Comparison of ENCODE assay signal across 8 mouse cellular contexts in genomic region chr6:83316022-83316421, GRCm38 (mm10). TPM values are rescaled to one million over a fixed set of nuclear protein-coding genes. Genes with fewer than 3 reads are reported as not detected.
DNase-seq lines count a peak whose midpoint lies in the region; ATAC-seq and TF ChIP-seq lines count a peak whose summit lies in the region.

No protein-coding gene starts in this region.

- peaks cover 4 to 12% of the 10 kb centered on the region in 2 experiments; a peak in 3 of 4 replicates for H3K4me1 ChIP-seq in MEL (ENCODE audit: control insufficient read depth in 1 of 2, insufficient read depth in 2 of 2, low read length in 2 of 2)
- H3K4me1 ChIP-seq in embryonic facial prominence, embryonic 14.5 days (ENCODE audit: control insufficient read depth, insufficient read depth, low read length), result peaks cover 10% of the 10 kb centered on the region; the same call in 1 of the 2 replicates
- H3K4me1 ChIP-seq in neural tube, embryonic 12.5 days, result peaks cover 14% of the 10 kb centered on the region

- H3K36me3 ChIP-seq in MEL (ENCODE audit: control insufficient read depth in 1 of 2, insufficient read depth in 2 of 2, low read length in 2 of 2), result peaks cover 15 to 16% of the 10 kb centered on the region in 2 experiments
- H3K36me3 ChIP-seq in embryonic facial prominence, embryonic 14.5 days (ENCODE audit: control insufficient read depth, insufficient read depth, low read length), result peaks cover 23% of the 10 kb centered on the region
- peaks cover 21% of the 10 kb centered on the region for H3K36me3 ChIP-seq in neural tube, embryonic 12.5 days

- peak in 1 of 2 experiments; percentile 66; a peak in 3 of 4 replicates for TF ChIP-seq EP300 in MEL (IDR thresholded peaks at IDR 0.05; ENCODE audit: low read depth in 1 of 2, low read length in 2 of 2)

- WGBS in embryonic facial prominence, embryonic 14.5 days, result 6% methylated on average over 10 of the region's 10 CpGs
- WGBS in neural tube, embryonic 12.5 days, result 2% methylated on average over 10 of the region's 10 CpGs

- no peak for TF ChIP-seq CTCF in MEL (IDR thresholded peaks at IDR 0.05 in 2 of 3, conservative IDR thresholded peaks at IDR 0.05 in 1 of 3; ENCODE audit: control insufficient read depth in 1 of 3, insufficient read depth in 1 of 3, low read depth in 2 of 3, low read length in 3 of 3, poor library complexity in 1 of 3, severe bottlenecking in 1 of 3)

- H3K9ac ChIP-seq in MEL (ENCODE audit: control insufficient read depth, low read depth, low read length, poor library complexity, severe bottlenecking), result peak overlapping the region; percentile 92
- H3K9ac ChIP-seq in embryonic facial prominence, embryonic 14.5 days (ENCODE audit: low read depth, low read length), result peak overlapping the region; percentile 30; the same call in 1 of the 2 replicates
- no peak overlapping the region for H3K9ac ChIP-seq in neural tube, embryonic 12.5 days

- H3K27me3 ChIP-seq in MEL (ENCODE audit: control insufficient read depth in 1 of 2, insufficient read depth in 2 of 2, low read length in 2 of 2), result no peaks in the 10 kb centered on the region
- H3K27me3 ChIP-seq in embryonic facial prominence, embryonic 14.5 days (replicated peaks; ENCODE audit: control insufficient read depth, insufficient read depth, low read length), result no peaks in the 10 kb centered on the region
- no peaks in the 10 kb centered on the region for H3K27me3 ChIP-seq in neural tube, embryonic 12.5 days (replicated peaks)

- intact Hi-C loops in left cerebral cortex, postnatal 36 days (cut with DNase I), result no loop called here

- no peak for ATAC-seq in embryonic facial prominence, embryonic 14.5 days (ENCODE audit: low read depth)
- no peak for ATAC-seq in neural tube, embryonic 12.5 days (ENCODE audit: low FRiP score, low read depth)
- no peak for ATAC-seq in megakaryocyte progenitor cell, adult 5-6 weeks (replicated peaks; ENCODE audit: poor library complexity)
- no peak for ATAC-seq in megakaryocyte-erythroid progenitor cell, adult 5-6 weeks (replicated peaks; ENCODE audit: low FRiP score, low TSS enrichment, poor library complexity, severe bottlenecking)

- peak in 1 of 2 experiments; percentile 31; a peak in 1 of 4 replicates for TF ChIP-seq POLR2A in MEL (IDR thresholded peaks at IDR 0.05; ENCODE audit: control insufficient read depth in 1 of 2, insufficient read depth in 1 of 2, low read depth in 1 of 2, low read length in 2 of 2, poor library complexity in 1 of 2)

- H3K4me2 ChIP-seq in embryonic facial prominence, embryonic 14.5 days (ENCODE audit: low read depth, low read length), result peak overlapping the region; percentile 60
- H3K4me2 ChIP-seq in neural tube, embryonic 12.5 days (replicated peaks), result peak overlapping the region; percentile 71

- peak overlapping the region; percentile 81 to 93 for H3K4me3 ChIP-seq in MEL (ENCODE audit: control insufficient read depth in 1 of 2, insufficient read depth in 1 of 2, low read depth in 2 of 2, low read length in 2 of 2)
- H3K4me3 ChIP-seq in embryonic facial prominence, embryonic 14.5 days (ENCODE audit: low read depth, low read length), result peak overlapping the region; percentile 61
- H3K4me3 ChIP-seq in neural tube, embryonic 12.5 days, result peak overlapping the region; percentile 91; the same call in 1 of the 2 replicates

- no peaks in the 10 kb centered on the region for H3K9me3 ChIP-seq in MEL (replicated peaks; ENCODE audit: insufficient read depth, low read length)
- H3K9me3 ChIP-seq in embryonic facial prominence, embryonic 14.5 days (ENCODE audit: control insufficient read depth, low read length), result no peaks in the 10 kb centered on the region
- no peaks in the 10 kb centered on the region for H3K9me3 ChIP-seq in neural tube, embryonic 12.5 days

- TF ChIP-seq RAD21 in MEL (IDR thresholded peaks at IDR 0.05; ENCODE audit: low read depth, low read length), result no peak

- peak overlapping the region; percentile 91 for H3K27ac ChIP-seq in MEL (ENCODE audit: control insufficient read depth, low read depth, low read length)
- H3K27ac ChIP-seq in embryonic facial prominence, embryonic 14.5 days (replicated peaks; ENCODE audit: low read depth, low read length), result no peak overlapping the region
- H3K27ac ChIP-seq in neural tube, embryonic 12.5 days, result no peak overlapping the region

- DNase-seq in left cerebral cortex, adult 18-20 months (ENCODE audit: low spot score in 2 of 2), result peak; percentile 12 to 13
- DNase-seq in left cerebral cortex, postnatal 36 days (ENCODE audit: low spot score in 2 of 2), result no peak
- DNase-seq in MEL (ENCODE audit: low read depth, low spot score), result peak; percentile 91
- peak; percentile 71 for DNase-seq in embryonic facial prominence, embryonic 14.5 days (ENCODE audit: low spot score)
- DNase-seq in kidney, postnatal 10 days, result peak; percentile 28

- H3K79me2 ChIP-seq in MEL (ENCODE audit: control insufficient read depth, insufficient read depth, low read length, poor library complexity), result peaks cover 37% of the 10 kb centered on the region

TF ChIP-seq in MEL, 35 proteins besides CTCF, POLR2A, EP300 and RAD21 (continues in another document):
- TF ChIP-seq CHD1 (IDR thresholded peaks at IDR 0.05; ENCODE audit: low read depth, low read length) (no peak; the same call in 1 of the 2 replicates), RCOR1 (IDR thresholded peaks at IDR 0.05; ENCODE audit: low read depth, low read length) (peak; percentile 50; the same call in 1 of the 2 replicates), ZC3H11A (IDR thresholded peaks at IDR 0.05; ENCODE audit: low read depth, low read length) (no peak), MXI1 (IDR thresholded peaks at IDR 0.05; ENCODE audit: low read depth, low read length) (peak; percentile 90), CHD2 (IDR thresholded peaks at IDR 0.05; ENCODE audit: low read length) (no peak), HCFC1 (IDR thresholded peaks at IDR 0.05; ENCODE audit: low read depth, low read length) (no peak), BHLHE40 (IDR thresholded peaks at IDR 0.05; ENCODE audit: borderline replicate concordance, low read depth, low read length) (peak; percentile 18; the same call in 1 of the 2 replicates), KAT2A (conservative IDR thresholded peaks at IDR 0.05; ENCODE audit: low read depth, low read length) (0 out of 2 replicates have a peak, but pooled peaks have one; percentile 31), TBP (IDR thresholded peaks at IDR 0.05; ENCODE audit: low read depth, low read length) (no peak), E2F4 (IDR thresholded peaks at IDR 0.05; ENCODE audit: borderline replicate concordance, low read depth, low read length) (no peak), SMC3 (IDR thresholded peaks at IDR 0.05; ENCODE audit: low read depth, low read length) (no peak), SIN3A (IDR thresholded peaks at IDR 0.05; ENCODE audit: low read length) (peak; percentile 98), ZNF384 (IDR thresholded peaks at IDR 0.05; ENCODE audit: low read depth, low read length) (0 out of 2 replicates have a peak, but pooled peaks have one; percentile 27), MEF2A (IDR thresholded peaks at IDR 0.05; ENCODE audit: extremely low read depth, insufficient replicate concordance, low read depth, low read length, poor library complexity, severe bottlenecking) (no peak), MYB (IDR thresholded peaks at IDR 0.05; ENCODE audit: low read depth, low read length) (no peak)

RNA-seq across cellular contexts. Expression of gene Mthfd2, which starts 9.7 kb away (rescaled TPM):
- total RNA-seq in left cerebral cortex, adult 18-20 months (2021), result 1 to 10 TPM; 6.5 to 6.7 TPM
- total RNA-seq in left cerebral cortex, postnatal 36 days (2021), result 1 to 10 TPM; 4.6 to 6.2 TPM
- 80.5 and 155 TPM in 2 replicates for total RNA-seq in MEL (2012; rRNA removed)
- polyA plus RNA-seq in MEL (2012; ENCODE audit: insufficient read depth in 1 of 2, insufficient read length in 2 of 2, low read depth in 1 of 2, low replicate concordance in 2 of 2, missing spikeins in 1 of 2), result 100 to 1,000 TPM; 219 to 558 TPM
- polyA plus RNA-seq in embryonic facial prominence, embryonic 14.5 days (2014; fragmentation: Nextera tagmentation; extraction: Ambion mirVana), result 34.6 and 40.8 TPM in 2 replicates
- 30.8 and 33.1 TPM in 2 replicates for polyA plus RNA-seq in neural tube, embryonic 12.5 days (2016; fragmentation: Nextera tagmentation; extraction: Ambion mirVana)
- total RNA-seq in megakaryocyte progenitor cell, adult 5-6 weeks (2015), result 19.7 and 26.8 TPM in 2 replicates
- 23.1 and 25.0 TPM in 2 replicates for total RNA-seq in megakaryocyte progenitor cell, adult 5-6 weeks (2017)
- 20.4 and 44.9 TPM in 2 replicates for total RNA-seq in megakaryocyte-erythroid progenitor cell, adult 5-6 weeks (2014; fragmentation: Nextera tagmentation)
- 26.9 and 30.5 TPM in 2 replicates for total RNA-seq in megakaryocyte-erythroid progenitor cell, adult 5-6 weeks (2017)

RNA-seq across cellular contexts. Expression of gene Mob1a, which starts 9.8 kb away (rescaled TPM):
- total RNA-seq in left cerebral cortex, adult 18-20 months (2021), result 10 to 100 TPM; 17.9 to 22.5 TPM
- total RNA-seq in left cerebral cortex, postnatal 36 days (2021), result 10 to 100 TPM; 19.0 to 20.8 TPM
- 71.2 and 74.7 TPM in 2 replicates for total RNA-seq in MEL (2012; rRNA removed)
- polyA plus RNA-seq in MEL (2012; ENCODE audit: insufficient read depth in 1 of 2, insufficient read length in 2 of 2, low read depth in 1 of 2, low replicate concordance in 2 of 2, missing spikeins in 1 of 2), result 100 to 1,000 TPM in 1 of 2 experiments, 10 to 100 TPM in 1; 57.0 to 120 TPM
- 80.3 and 80.7 TPM in 2 replicates for polyA plus RNA-seq in embryonic facial prominence, embryonic 14.5 days (2014; fragmentation: Nextera tagmentation; extraction: Ambion mirVana)
- polyA plus RNA-seq in neural tube, embryonic 12.5 days (2016; fragmentation: Nextera tagmentation; extraction: Ambion mirVana), result 46.4 and 48.5 TPM in 2 replicates
- 83.8 and 90.1 TPM in 2 replicates for total RNA-seq in megakaryocyte progenitor cell, adult 5-6 weeks (2015)
- total RNA-seq in megakaryocyte progenitor cell, adult 5-6 weeks (2017), result 129 and 133 TPM in 2 replicates
- 58.8 and 60.6 TPM in 2 replicates for total RNA-seq in megakaryocyte-erythroid progenitor cell, adult 5-6 weeks (2014; fragmentation: Nextera tagmentation)
- total RNA-seq in megakaryocyte-erythroid progenitor cell, adult 5-6 weeks (2017), result 117 and 119 TPM in 2 replicates

RNA-seq across cellular contexts. Expression of gene Bola3, which starts 32.9 kb away (rescaled TPM):
- total RNA-seq in left cerebral cortex, adult 18-20 months (2021), result 10 to 100 TPM; 49.3 to 49.5 TPM
- 10 to 100 TPM; 46.8 to 50.5 TPM for total RNA-seq in left cerebral cortex, postnatal 36 days (2021)
- total RNA-seq in MEL (2012; rRNA removed), result 48.3 and 55.2 TPM in 2 replicates
- polyA plus RNA-seq in MEL (2012; ENCODE audit: insufficient read depth in 1 of 2, insufficient read length in 2 of 2, low read depth in 1 of 2, low replicate concordance in 2 of 2, missing spikeins in 1 of 2), result 100 to 1,000 TPM in 1 of 2 experiments, not detected in 1; 211 TPM
- 135 and 154 TPM in 2 replicates for polyA plus RNA-seq in embryonic facial prominence, embryonic 14.5 days (2014; fragmentation: Nextera tagmentation; extraction: Ambion mirVana)
- polyA plus RNA-seq in neural tube, embryonic 12.5 days (2016; fragmentation: Nextera tagmentation; extraction: Ambion mirVana), result 92.1 and 93.5 TPM in 2 replicates
- total RNA-seq in megakaryocyte progenitor cell, adult 5-6 weeks (2015), result 81.1 and 95.2 TPM in 2 replicates
- total RNA-seq in megakaryocyte progenitor cell, adult 5-6 weeks (2017), result 62.6 and 70.8 TPM in 2 replicates
- 127 and 162 TPM in 2 replicates for total RNA-seq in megakaryocyte-erythroid progenitor cell, adult 5-6 weeks (2014; fragmentation: Nextera tagmentation)
- 90.1 and 125 TPM in 2 replicates for total RNA-seq in megakaryocyte-erythroid progenitor cell, adult 5-6 weeks (2017)

Comparison
In these comparisons a context has a peak if more than half of its experiments do, and no peak if none do; other contexts are left out.
1. DNase-seq: peak in left cerebral cortex, adult 18-20 months (2 of 2), MEL (single experiment), embryonic facial prominence, embryonic 14.5 days (single experiment) and kidney, postnatal 10 days (single experiment); none in left cerebral cortex, postnatal 36 days (0 of 2).
2. Peak in every context shown above with its lines, with median percentiles within 50 percentile points of each other: H3K4me3 ChIP-seq.